Mouse (Mus musculus) midbrain, embryonic 16.5 days (tissue): ENCODE results near the gene Proser1. TPM values are rescaled to one million over a fixed set of nuclear protein-coding genes. Genes with fewer than 3 reads are reported as not detected.
A peak's percentile ranks its signal among the peaks of the same experiment; 100 is the strongest.

Source experiments
- ATAC-seq: fragments of 200-750 bp; cut with Nextera tagmentation; 2 replicates; pipeline ENCODE4 v1.8.0; 2017; ENCODE audit warnings: moderate TSS enrichment
- H3K27ac ChIP-seq: fragments of 300-500 bp; sonication (generic); 2 replicates; pipeline ENCODE4 v1.5.1; 2014; ENCODE audit warnings: mild to moderate bottlenecking, low read length, mixed read lengths
- H3K27me3 ChIP-seq: fragments of 300-500 bp; sonication (generic); 2 replicates; pipeline ENCODE4 v1.6.1; 2014; ENCODE audit warnings: low read depth, low read length, mixed read lengths; ENCODE audit not compliant: control insufficient read depth, insufficient read depth
- H3K36me3 ChIP-seq: fragments of 300-500 bp; sonication (generic); 2 replicates; pipeline ENCODE4 v1.6.1; 2014; ENCODE audit warnings: mild to moderate bottlenecking, low read length, moderate library complexity, mixed read lengths; ENCODE audit not compliant: control insufficient read depth, insufficient read depth
- H3K4me1 ChIP-seq: fragments of 300-500 bp; sonication (generic); 2 replicates; pipeline ENCODE4 v1.6.1; 2014; ENCODE audit warnings: mild to moderate bottlenecking, low read length, mixed read lengths; ENCODE audit not compliant: control insufficient read depth, insufficient read depth
- H3K4me2 ChIP-seq: fragments of 300-500 bp; sonication (generic); 2 replicates; pipeline ENCODE4 v1.6.1; 2014; ENCODE audit warnings: mild to moderate bottlenecking, low read length, mixed read lengths
- H3K4me3 ChIP-seq: fragments of 300-500 bp; sonication (generic); 2 replicates; pipeline ENCODE4 v1.5.1; 2014; ENCODE audit warnings: low read depth, mild to moderate bottlenecking, low read length, moderate library complexity, mixed read lengths
- H3K9ac ChIP-seq: fragments of 300-500 bp; sonication (generic); 2 replicates; pipeline ENCODE4 v1.6.1; 2014; ENCODE audit warnings: low read depth, low read length, mixed read lengths
- H3K9me3 ChIP-seq: fragments of 300-500 bp; sonication (generic); replicated peaks from 2 replicates; pipeline ENCODE4 v1.6.1; 2014; ENCODE audit warnings: mild to moderate bottlenecking, low read length, mixed read lengths; ENCODE audit not compliant: control insufficient read depth, poor library complexity, severe bottlenecking
- WGBS: fragments of 180-500 bp; shearing (Covaris S2); extraction: QIAGEN DNeasy Blood & Tissue Kit; methylation state at CpG from one replicate; pipeline ENCODE4 v1.1.7; 2014; 5-methylcytosine and 5-hydroxymethylcytosine counted together
- polyA plus RNA-seq: library from polyadenylated mRNA; unstranded; fragments of >200 nt; fragmentation: Nextera tagmentation; extraction: Ambion mirVana; gene quantifications from 2 replicates; pipeline ENCODE4 v1.2.1, GENCODE M21; 2015

The Proser1 gene
- polyA plus RNA-seq, 1 experiment from 2014 or later: 17.5 TPM

DNA sequence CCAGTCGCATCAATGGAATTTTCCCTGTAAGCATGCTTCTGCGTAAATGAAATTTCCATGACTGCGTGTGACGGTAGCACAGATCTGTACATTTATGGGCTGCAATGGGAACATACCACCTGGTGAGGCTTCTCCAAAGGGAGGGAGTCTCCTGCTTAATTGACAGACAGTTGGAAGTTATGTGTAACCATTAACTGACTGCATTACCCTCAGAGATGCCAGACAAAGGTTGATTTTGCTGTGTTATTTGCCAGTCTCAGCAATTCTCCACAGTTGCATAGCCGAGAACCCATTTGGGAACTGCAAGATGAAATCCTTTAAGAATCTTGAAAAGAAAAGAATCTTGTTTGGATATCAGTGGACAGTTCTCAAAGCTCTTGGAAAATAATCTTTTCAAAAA is 8.6 kb downstream of the Proser1 start:
- H3K27me3 ChIP-seq: no peaks in the 10 kb centered on the region
- 95% methylated on average over 5 of the region's 5 CpGs for WGBS
- H3K4me1 ChIP-seq: peaks cover 11% of the 10 kb centered on the region
- no peak overlapping the region for H3K9ac ChIP-seq
- no peak for ATAC-seq
- no peak overlapping the region for H3K27ac ChIP-seq
- peaks cover 25% of the 10 kb centered on the region for H3K36me3 ChIP-seq
- no peak overlapping the region for H3K4me3 ChIP-seq
- H3K9me3 ChIP-seq: no peaks in the 10 kb centered on the region
- no peak overlapping the region for H3K4me2 ChIP-seq

DNA sequence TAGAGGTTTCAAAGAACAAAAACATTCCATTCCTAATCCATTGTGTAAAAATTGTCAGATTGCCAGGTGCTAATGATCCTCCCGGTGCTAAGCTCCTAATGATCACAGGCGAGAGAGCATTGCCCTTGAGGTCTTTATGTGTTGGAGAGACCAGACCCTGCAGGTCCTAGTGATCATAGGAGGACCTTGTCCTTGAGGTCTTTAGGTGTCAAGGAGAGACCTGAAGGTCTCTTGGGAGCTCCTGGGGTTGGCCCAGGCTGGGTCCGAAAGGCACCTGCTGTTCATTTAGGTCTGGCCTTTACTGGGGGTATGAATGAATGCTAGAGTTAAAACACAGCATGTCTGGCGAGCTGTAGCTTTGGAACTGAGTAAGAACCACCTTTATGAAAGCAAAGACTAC is 10.7 kb downstream of the Proser1 start:
- no peak for ATAC-seq
- no peaks in the 10 kb centered on the region for H3K4me1 ChIP-seq

DNA sequence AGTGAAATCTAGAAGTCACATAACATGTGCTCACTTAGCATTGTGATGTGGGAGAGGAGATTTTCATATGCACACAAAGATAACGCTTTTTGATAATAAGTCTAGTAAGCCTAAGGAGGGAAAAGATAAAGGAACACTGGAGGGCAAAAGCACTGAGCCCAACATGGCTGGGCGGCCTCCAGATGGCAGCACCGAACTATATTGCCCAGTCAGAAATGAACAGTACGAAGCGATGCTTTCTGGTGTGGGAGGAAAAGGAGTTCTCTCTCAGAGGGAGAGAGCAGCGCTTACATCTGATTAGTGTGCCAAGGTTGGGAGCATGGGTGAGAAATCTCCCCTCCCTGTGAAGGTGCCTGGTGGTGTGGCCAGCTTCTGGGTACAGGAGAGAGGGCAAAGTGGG is 12.4 kb downstream of the Proser1 start:
- 50% methylated on average over 6 of the region's 6 CpGs for WGBS

More for the DNA sequence above, 10.7 kb downstream of the Proser1 start:
- WGBS: 74% methylated on average over 4 of the region's 4 CpGs
- no peak overlapping the region for H3K4me3 ChIP-seq
- no peak overlapping the region for H3K9ac ChIP-seq
- H3K27ac ChIP-seq: no peak overlapping the region
- no peaks in the 10 kb centered on the region for H3K9me3 ChIP-seq
- H3K36me3 ChIP-seq: peaks cover 38% of the 10 kb centered on the region
- no peaks in the 10 kb centered on the region for H3K27me3 ChIP-seq
- no peak overlapping the region for H3K4me2 ChIP-seq

DNA sequence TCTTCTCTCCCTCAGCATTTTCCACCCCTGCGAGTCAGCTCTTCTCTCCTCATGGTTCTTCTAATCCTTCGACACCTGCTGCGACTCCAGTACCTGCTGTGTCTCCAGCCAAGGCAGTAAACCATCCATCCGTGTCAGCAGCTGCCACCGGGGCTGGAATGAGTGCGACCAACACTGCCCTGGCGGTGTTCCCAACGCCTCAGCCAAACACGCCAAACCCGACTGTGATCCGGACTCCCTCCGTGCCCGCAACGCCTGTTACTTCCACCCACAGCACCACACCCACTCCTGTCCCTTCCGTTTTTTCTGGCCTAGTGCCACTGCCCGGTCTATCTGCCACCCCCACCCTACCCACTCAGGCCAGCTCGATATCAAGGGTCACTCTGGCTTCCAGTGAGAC is 14.0 kb downstream of the Proser1 start:
- WGBS: 90% methylated on average over 17 of the region's 17 CpGs
- H3K36me3 ChIP-seq: peaks cover 42% of the 10 kb centered on the region
- no peaks in the 10 kb centered on the region for H3K27me3 ChIP-seq
- H3K9ac ChIP-seq: no peak overlapping the region
- H3K4me3 ChIP-seq: no peak overlapping the region
- H3K9me3 ChIP-seq: no peaks in the 10 kb centered on the region
- no peak for ATAC-seq
- no peak overlapping the region for H3K27ac ChIP-seq
- H3K4me2 ChIP-seq: no peak overlapping the region
- H3K4me1 ChIP-seq: no peaks in the 10 kb centered on the region

More for the DNA sequence above, 12.4 kb downstream of the Proser1 start:
- peak; percentile 72; the same call in 1 of the 2 replicates for ATAC-seq
- Histone ChIP-seq H3K4me2 (no peak overlapping the region), H3K9me3 (no peaks in the 10 kb centered on the region), H3K4me1 (no peaks in the 10 kb centered on the region), H3K27ac (no peak overlapping the region), H3K9ac (no peak overlapping the region), H3K27me3 (no peaks in the 10 kb centered on the region), H3K36me3 (peaks cover 40% of the 10 kb centered on the region), H3K4me3 (no peak overlapping the region)

- no peak overlapping the region for H3K4me2 ChIP-seq
- no peak overlapping the region for H3K4me3 ChIP-seq
- H3K9ac ChIP-seq: no peak overlapping the region
- H3K27ac ChIP-seq: no peak overlapping the region
- no peaks in the 10 kb centered on the region for H3K27me3 ChIP-seq
- no peaks in the 10 kb centered on the region for H3K4me1 ChIP-seq
- peaks cover 33% of the 10 kb centered on the region for H3K36me3 ChIP-seq
- WGBS: 96% methylated on average over 30 of the region's 30 CpGs
- no peaks in the 10 kb centered on the region for H3K9me3 ChIP-seq
- no peak for ATAC-seq
Measured at GRCm38 (mm10) chr3:53478419-53479046, 15.1 kb downstream of the Proser1 start.

GRCm38 (mm10) chr3:53483414-53484059 is 20.1 kb downstream of the Proser1 start:
- H3K9me3 ChIP-seq: no peaks in the 10 kb centered on the region
- H3K27me3 ChIP-seq: no peaks in the 10 kb centered on the region
- H3K27ac ChIP-seq: no peak overlapping the region
- WGBS: 91% methylated on average over 8 of the region's 8 CpGs
- H3K4me1 ChIP-seq: no peaks in the 10 kb centered on the region
- H3K4me2 ChIP-seq: no peak overlapping the region
- no peak overlapping the region for H3K4me3 ChIP-seq
- no peak for ATAC-seq
- no peak overlapping the region for H3K9ac ChIP-seq
- peaks cover 20% of the 10 kb centered on the region for H3K36me3 ChIP-seq

GRCm38 (mm10) chr3:53486561-53486960 is 23.1 kb downstream of the Proser1 start:
- 90% methylated on average over 10 of the region's 10 CpGs for WGBS
- Histone ChIP-seq H3K27ac (no peak overlapping the region), H3K4me1 (no peaks in the 10 kb centered on the region), H3K9ac (no peak overlapping the region), H3K9me3 (no peaks in the 10 kb centered on the region), H3K4me3 (no peak overlapping the region), H3K27me3 (no peaks in the 10 kb centered on the region), H3K4me2 (no peak overlapping the region), H3K36me3 (peaks cover 6% of the 10 kb centered on the region; the same call in 1 of the 2 replicates)
- ATAC-seq: no peak

DNA sequence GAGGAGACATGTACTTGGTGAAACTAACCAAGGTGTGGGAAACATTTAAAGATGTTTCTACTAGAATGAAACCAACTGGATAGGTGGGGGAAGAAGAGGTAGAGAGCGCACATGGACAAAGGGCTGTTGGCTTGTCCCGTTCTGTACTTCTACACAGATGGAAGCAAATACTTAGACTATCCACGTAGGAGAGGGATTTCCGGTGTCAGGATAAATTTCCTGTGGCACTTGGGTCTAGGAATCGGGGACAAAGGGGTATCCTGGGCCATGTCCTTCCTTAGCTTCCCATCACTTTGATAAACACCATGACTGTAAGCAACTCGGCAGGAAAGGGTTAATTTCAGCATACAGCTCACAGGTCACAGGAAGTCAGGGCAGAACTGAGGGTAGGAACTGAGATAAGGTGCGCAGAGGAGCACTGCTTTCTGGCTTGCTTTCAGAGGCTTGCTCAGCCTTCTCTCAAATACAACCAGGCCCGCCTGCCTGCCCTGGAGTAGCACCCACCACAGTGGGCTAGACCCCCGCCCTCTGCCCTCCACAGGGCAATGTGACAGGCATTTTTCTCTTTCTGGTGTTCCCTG is 23.6 kb downstream of the Proser1 start:
- no peak overlapping the region for H3K4me3 ChIP-seq
- peaks cover 2% of the 10 kb centered on the region; the same call in 1 of the 2 replicates for H3K36me3 ChIP-seq
- no peak overlapping the region for H3K9ac ChIP-seq
- H3K4me1 ChIP-seq: no peaks in the 10 kb centered on the region
- no peak for ATAC-seq
- H3K4me2 ChIP-seq: no peak overlapping the region
- no peaks in the 10 kb centered on the region for H3K9me3 ChIP-seq
- H3K27ac ChIP-seq: no peak overlapping the region
- 76% methylated on average over 9 of the region's 9 CpGs for WGBS
- H3K27me3 ChIP-seq: no peaks in the 10 kb centered on the region

GRCm38 (mm10) chr3:53488353-53488752 is 24.9 kb downstream of the Proser1 start, which contains the start of gene Stoml3:
Gene Stoml3 (plus strand): TSS chr3:53488653.
- Histone ChIP-seq H3K27me3 (no peaks in the 10 kb centered on the region), H3K4me1 (no peaks in the 10 kb centered on the region), H3K9ac (no peak within 1 kb of the TSS), H3K9me3 (no peaks in the 10 kb centered on the region), H3K36me3 (no peaks in the 10 kb centered on the region), H3K4me2 (no peak within 1 kb of the TSS), H3K4me3 (no peak within 1 kb of the TSS), H3K27ac (no peak within 1 kb of the TSS)
- no peak for ATAC-seq
- 80% methylated on average over 6 of the region's 6 CpGs for WGBS
